Mouse (Mus musculus) neural tube, embryonic 10.5 days (tissue): ENCODE measurements around the gene Echdc3.

ENCODE experiments used
- DNase-seq: peaks from one replicate; pipeline ENCODE4 v3.0.0-alpha.2; 2017; ENCODE audit warnings: low spot score; ENCODE audit errors: extremely low spot score

Gene Echdc3

GRCm38 (mm10) chr2:6212724-6213511 lies at the start of gene Echdc3:
Gene Echdc3, minus strand, starts transcription at chr2:6213033.
- DNase-seq = peak; percentile 91

- DNase-seq = no peak
Observed at GRCm38 (mm10) chr2:6261718-6262117, 48.9 kb upstream of the Echdc3 start.

GRCm38 (mm10) chr2:6261201-6261672 lies 48.4 kb upstream of the Echdc3 start:
- DNase-seq = peak; percentile 50

- DNase-seq = no peak
Observed at GRCm38 (mm10) chr2:6260661-6261060, 47.8 kb upstream of the Echdc3 start.

GRCm38 (mm10) chr2:6259182-6259581 lies 46.3 kb upstream of the Echdc3 start:
- no peak for DNase-seq

- no peak for DNase-seq
Observed at GRCm38 (mm10) chr2:6258026-6258425, 45.2 kb upstream of the Echdc3 start.

- no peak for DNase-seq
Observed at GRCm38 (mm10) chr2:6257146-6257545, 44.3 kb upstream of the Echdc3 start.

GRCm38 (mm10) chr2:6255989-6256841 lies 43.4 kb upstream of the Echdc3 start:
- DNase-seq = no peak

- DNase-seq = no peak
Observed at GRCm38 (mm10) chr2:6255402-6255988, 42.7 kb upstream of the Echdc3 start.

GRCm38 (mm10) chr2:6252491-6252890 lies 39.7 kb upstream of the Echdc3 start:
- DNase-seq = no peak

GRCm38 (mm10) chr2:6251076-6251496 lies 38.3 kb upstream of the Echdc3 start:
- DNase-seq = no peak

- no peak for DNase-seq
Observed at GRCm38 (mm10) chr2:6241446-6241845, 28.6 kb upstream of the Echdc3 start.

GRCm38 (mm10) chr2:6240072-6240471 lies 27.2 kb upstream of the Echdc3 start:
- DNase-seq = no peak

- DNase-seq = no peak
Observed at GRCm38 (mm10) chr2:6239333-6239732, 26.5 kb upstream of the Echdc3 start.

- DNase-seq = no peak
Observed at GRCm38 (mm10) chr2:6238679-6239078, 25.8 kb upstream of the Echdc3 start.

- DNase-seq = no peak
Observed at GRCm38 (mm10) chr2:6238244-6238643, 25.4 kb upstream of the Echdc3 start.

GRCm38 (mm10) chr2:6233353-6233752 lies 20.5 kb upstream of the Echdc3 start:
- no peak for DNase-seq

GRCm38 (mm10) chr2:6232755-6233154 lies 19.9 kb upstream of the Echdc3 start:
- no peak for DNase-seq

GRCm38 (mm10) chr2:6230865-6231264 lies 18.0 kb upstream of the Echdc3 start:
- no peak for DNase-seq

GRCm38 (mm10) chr2:6229597-6230290 lies 16.9 kb upstream of the Echdc3 start:
- DNase-seq = no peak

GRCm38 (mm10) chr2:6227059-6227445 lies 14.2 kb upstream of the Echdc3 start:
- DNase-seq = no peak
